Mouse (Mus musculus) intestine, postnatal 0 days (tissue): ENCODE measurements around the gene Hgf. TPM values are rescaled to one million over a fixed set of nuclear protein-coding genes. Genes with fewer than 3 reads are reported as not detected.

Experiments used
- ATAC-seq: fragments of 200-750 bp; cut with Nextera tagmentation; 2 replicates; pipeline ENCODE4 v1.8.0; 2017; ENCODE audit warnings: mild to moderate bottlenecking, moderate TSS enrichment, moderate library complexity
- H3K27ac ChIP-seq: fragments of 300-500 bp; sonication (generic); 2 replicates; pipeline ENCODE4 v1.5.1; 2014; ENCODE audit warnings: mild to moderate bottlenecking, low read depth, low read length, moderate library complexity
- H3K27me3 ChIP-seq: fragments of 300-500 bp; sonication (generic); replicated peaks from 2 replicates; pipeline ENCODE4 v1.6.1; 2014; ENCODE audit warnings: low read length, mixed read lengths; ENCODE audit not compliant: control insufficient read depth, insufficient read depth
- H3K36me3 ChIP-seq: fragments of 300-500 bp; sonication (generic); 2 replicates; pipeline ENCODE4 v1.6.1; 2014; ENCODE audit warnings: mild to moderate bottlenecking, moderate library complexity; ENCODE audit not compliant: control insufficient read depth, insufficient read depth
- H3K4me1 ChIP-seq: fragments of 300-500 bp; sonication (generic); replicated peaks from 2 replicates; pipeline ENCODE4 v1.6.1; 2014; ENCODE audit warnings: antibody characterized with exemption, low read length, mixed read lengths; ENCODE audit not compliant: control insufficient read depth, insufficient read depth
- H3K4me2 ChIP-seq: fragments of 300-500 bp; sonication (generic); replicated peaks from 2 replicates; pipeline ENCODE4 v1.6.1; 2014; ENCODE audit warnings: low read depth, mild to moderate bottlenecking, moderate library complexity
- H3K4me3 ChIP-seq: fragments of 300-500 bp; sonication (generic); 2 replicates; pipeline ENCODE4 v1.5.1; 2014; ENCODE audit warnings: low read depth, low read length
- H3K9ac ChIP-seq: fragments of 300-500 bp; sonication (generic); 2 replicates; pipeline ENCODE4 v1.6.1; 2014; ENCODE audit warnings: mild to moderate bottlenecking, low read depth, low read length
- H3K9me3 ChIP-seq: fragments of 300-500 bp; sonication (generic); 2 replicates; pipeline ENCODE4 v1.6.1; 2016; ENCODE audit warnings: mixed run types; ENCODE audit not compliant: control insufficient read depth
- CTCF ChIP-seq: sonication (generic); IDR thresholded peaks from 2 replicates; pipeline ENCODE4 v1.5.1; 2016; ENCODE audit warnings: low read depth, mild to moderate bottlenecking, control low read depth, antibody characterized with exemption, moderate library complexity
- WGBS: fragments of 180-500 bp; shearing (Covaris S2); extraction: QIAGEN DNeasy Blood & Tissue Kit; methylation state at CpG from one replicate; pipeline ENCODE4 v1.1.7; 2014; 5-methylcytosine and 5-hydroxymethylcytosine counted together
- polyA plus RNA-seq: library from polyadenylated mRNA; unstranded; fragments of >200 nt; fragmentation: Nextera tagmentation; extraction: Ambion mirVana; gene quantifications from 2 replicates; pipeline ENCODE4 v1.2.1, GENCODE M21; 2015

The Hgf gene
- polyA plus RNA-seq: 1.7 and 1.9 TPM in 2 replicates

GRCm38 (mm10) chr5:16553304-16554047, at the start of gene Hgf:
Gene Hgf, plus strand, starts transcription at chr5:16553495.
- peak; percentile 40 for TF ChIP-seq CTCF
- H3K4me2 ChIP-seq: peak within 1 kb of the TSS; percentile 67
- no peaks in the 10 kb centered on the region for H3K9me3 ChIP-seq
- no peaks in the 10 kb centered on the region for H3K27me3 ChIP-seq
- H3K4me1 ChIP-seq: peaks cover 3% of the 10 kb centered on the region; the same call in 1 of the 2 replicates
- WGBS: 3% methylated on average over 16 of the region's 16 CpGs
- H3K27ac ChIP-seq: no peak within 1 kb of the TSS; the same call in 1 of the 2 replicates
- ATAC-seq: peak; percentile 49
- H3K36me3 ChIP-seq: no peaks in the 10 kb centered on the region
- peak within 1 kb of the TSS; percentile 36 for H3K4me3 ChIP-seq
- H3K9ac ChIP-seq: peak within 1 kb of the TSS; percentile 18; the same call in 1 of the 2 replicates

DNA sequence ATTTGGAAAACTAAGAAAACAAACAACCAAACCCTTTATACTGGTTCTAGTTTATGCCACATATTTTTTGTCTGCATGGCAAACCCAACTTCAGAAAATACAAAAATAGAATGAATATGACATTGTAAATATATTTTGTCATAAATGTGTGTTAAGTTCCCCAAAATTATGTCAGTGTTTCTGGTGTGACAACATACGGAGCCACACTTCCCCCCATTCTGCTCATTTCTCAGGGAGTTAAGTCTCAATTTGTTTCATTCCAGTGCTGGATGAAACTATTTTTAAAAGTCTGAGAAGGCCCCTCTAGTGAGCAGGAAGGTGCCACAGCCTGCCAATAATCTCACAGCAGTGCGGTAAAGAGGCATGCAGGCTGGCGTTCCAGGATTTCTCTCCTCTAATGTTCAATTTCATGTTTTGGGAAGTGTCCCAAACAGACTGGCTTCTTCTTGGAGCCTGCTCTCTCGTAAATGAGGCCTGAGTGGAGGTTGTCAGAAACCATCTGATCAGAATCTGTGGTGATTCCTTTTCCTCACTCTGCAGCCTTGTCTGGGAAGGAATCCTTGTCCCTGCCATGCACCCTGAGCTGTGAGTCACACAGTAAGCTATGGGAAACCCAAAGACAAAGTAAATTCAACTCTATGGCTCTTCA, 46.5 kb upstream of the Hgf start:
- Histone ChIP-seq H3K9ac (no peak overlapping the region), H3K27ac (no peak overlapping the region), H3K4me1 (no peaks in the 10 kb centered on the region), H3K27me3 (no peaks in the 10 kb centered on the region), H3K36me3 (no peaks in the 10 kb centered on the region), H3K4me3 (no peak overlapping the region), H3K4me2 (no peak overlapping the region), H3K9me3 (no peaks in the 10 kb centered on the region)
- no peak for ATAC-seq
- TF ChIP-seq CTCF: no peak
- 76% methylated on average over 4 of the region's 4 CpGs for WGBS

- no peaks in the 10 kb centered on the region for H3K27me3 ChIP-seq
- H3K4me3 ChIP-seq: no peak overlapping the region
- no peaks in the 10 kb centered on the region for H3K4me1 ChIP-seq
- no peak for ATAC-seq
- 84% methylated on average over 3 of the region's 3 CpGs for WGBS
- no peaks in the 10 kb centered on the region for H3K36me3 ChIP-seq
- H3K27ac ChIP-seq: no peak overlapping the region
- H3K4me2 ChIP-seq: no peak overlapping the region
- TF ChIP-seq CTCF: no peak
- no peak overlapping the region for H3K9ac ChIP-seq
- no peaks in the 10 kb centered on the region for H3K9me3 ChIP-seq
Measured at GRCm38 (mm10) chr5:16531619-16532277, 21.5 kb upstream of the Hgf start.

- Histone ChIP-seq H3K4me2 (no peak overlapping the region), H3K36me3 (no peaks in the 10 kb centered on the region), H3K4me3 (no peak overlapping the region), H3K27me3 (no peaks in the 10 kb centered on the region), H3K9ac (no peak overlapping the region), H3K4me1 (no peaks in the 10 kb centered on the region), H3K9me3 (no peaks in the 10 kb centered on the region), H3K27ac (no peak overlapping the region)
- TF ChIP-seq CTCF: no peak
- ATAC-seq: no peak
- 54% methylated on average over 2 of the region's 2 CpGs for WGBS
Measured at GRCm38 (mm10) chr5:16538067-16538466, 15.2 kb upstream of the Hgf start.

GRCm38 (mm10) chr5:16541561-16542116, 11.7 kb upstream of the Hgf start:
- Histone ChIP-seq H3K36me3 (no peaks in the 10 kb centered on the region), H3K27me3 (no peaks in the 10 kb centered on the region), H3K4me1 (no peaks in the 10 kb centered on the region), H3K4me2 (no peak overlapping the region), H3K9ac (no peak overlapping the region), H3K4me3 (no peak overlapping the region), H3K9me3 (no peaks in the 10 kb centered on the region), H3K27ac (no peak overlapping the region)
- no peak for TF ChIP-seq CTCF
- ATAC-seq: no peak
- 20% methylated on average over 2 of the region's 2 CpGs for WGBS

- 82% methylated on average over 3 of the region's 3 CpGs for WGBS
- no peak overlapping the region for H3K4me2 ChIP-seq
- ATAC-seq: no peak
- no peak overlapping the region for H3K9ac ChIP-seq
- H3K27ac ChIP-seq: no peak overlapping the region
- no peak overlapping the region for H3K4me3 ChIP-seq
- no peaks in the 10 kb centered on the region for H3K36me3 ChIP-seq
- no peak for TF ChIP-seq CTCF
- H3K9me3 ChIP-seq: no peaks in the 10 kb centered on the region
- H3K4me1 ChIP-seq: no peaks in the 10 kb centered on the region
- no peaks in the 10 kb centered on the region for H3K27me3 ChIP-seq
Measured at GRCm38 (mm10) chr5:16547490-16547889, 5.8 kb upstream of the Hgf start.
